Mouse (Mus musculus): ENCODE measurements around the gene Nos1.

The Nos1 gene

GRCm38 (mm10) chr5:117997434-117997970 lies 216.7 kb downstream of the Nos1 start:
- no peak for DNase-seq (ENCODE audit: low spot score in 2 of 2)

DNA sequence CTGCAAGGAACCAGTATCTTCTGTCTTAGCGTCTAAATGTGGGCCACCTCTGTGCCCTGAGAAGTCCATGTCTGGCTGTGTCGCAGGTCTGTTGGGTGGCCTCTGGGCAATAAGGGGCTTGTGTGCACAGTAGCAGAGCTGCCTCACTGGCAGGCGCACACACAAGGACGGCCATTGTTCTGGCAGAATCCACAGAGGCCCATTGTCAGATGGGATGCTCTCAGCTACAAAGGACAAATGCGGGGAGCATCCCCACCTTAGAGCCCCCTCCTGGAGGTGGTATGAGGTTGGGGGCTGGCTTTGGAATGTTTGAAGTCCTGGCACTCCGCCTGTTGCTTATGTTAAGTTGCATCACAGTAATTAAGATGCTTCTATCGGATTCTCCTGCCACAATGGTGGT lies 218.2 kb downstream of the Nos1 start:
- DNase-seq (ENCODE audit: low spot score in 2 of 2) = no peak

GRCm38 (mm10) chr5:117999584-117999983 lies 218.8 kb downstream of the Nos1 start:
- DNase-seq (ENCODE audit: low spot score in 2 of 2) = no peak

DNA sequence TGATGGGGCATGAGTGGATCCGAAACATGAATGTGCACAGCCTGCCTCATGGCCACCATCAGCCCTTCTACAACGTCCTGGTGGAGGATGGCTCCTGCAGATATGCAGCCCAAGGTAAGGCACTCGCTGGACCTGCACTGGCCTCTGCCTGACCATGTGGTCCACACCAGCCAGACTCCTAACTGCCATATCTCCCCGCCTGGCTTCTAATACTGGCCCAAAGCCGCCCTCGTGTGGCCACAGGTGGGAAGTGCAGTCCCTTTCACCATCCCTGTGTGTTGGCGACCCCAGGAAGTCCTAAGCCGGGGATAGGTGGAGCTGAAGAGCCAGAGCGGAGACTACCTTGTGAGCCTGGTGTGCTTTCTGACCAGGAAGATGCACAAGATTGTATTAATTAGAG lies 221.2 kb downstream of the Nos1 start:
- peak; percentile 59 to 65 for DNase-seq (ENCODE audit: low spot score in 2 of 2)

GRCm38 (mm10) chr5:118004619-118005018 lies 223.8 kb downstream of the Nos1 start:
- DNase-seq (ENCODE audit: low spot score in 2 of 2) = peak in 1 of 2 experiments; percentile 47

DNA sequence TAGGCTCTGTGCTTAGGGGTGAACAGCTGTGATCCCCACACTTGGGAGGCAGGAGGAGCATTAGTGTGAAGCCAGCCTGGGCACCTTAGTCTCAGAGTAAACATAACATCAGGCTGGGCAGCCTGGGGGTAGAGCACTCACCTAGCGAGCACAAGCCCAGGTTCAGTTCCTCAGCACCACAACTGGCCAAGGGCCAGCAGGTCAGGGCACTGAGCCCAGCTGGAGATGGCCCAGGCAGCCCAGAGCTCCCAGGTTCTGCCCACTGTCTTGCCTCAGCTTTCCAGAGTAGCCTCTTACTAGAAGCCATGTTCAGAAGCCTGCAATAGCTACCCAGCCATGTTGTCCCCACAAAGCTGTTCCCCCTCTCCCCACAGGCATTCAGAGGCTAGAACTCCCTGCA lies 224.9 kb downstream of the Nos1 start:
- no peak for DNase-seq (ENCODE audit: low spot score in 2 of 2)

DNA sequence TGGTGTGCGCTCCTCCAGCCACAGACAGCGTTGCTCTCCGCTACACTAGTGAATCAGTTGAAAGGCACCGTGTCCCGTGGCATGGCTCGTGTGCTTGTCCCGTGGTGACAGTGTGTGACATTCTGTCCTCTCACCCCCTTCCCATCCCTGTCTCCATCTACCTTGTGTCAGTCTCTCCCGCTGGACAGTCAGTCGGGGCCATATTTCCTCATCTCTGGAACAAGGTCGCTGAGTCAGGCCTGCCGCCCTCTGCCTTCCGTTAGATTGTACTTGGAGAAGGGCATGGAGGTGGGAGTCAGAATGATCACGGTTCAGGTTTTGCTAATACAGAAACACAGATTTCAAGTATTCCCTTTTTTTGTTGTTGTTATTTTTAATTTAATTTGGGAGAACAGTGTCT lies 227.5 kb downstream of the Nos1 start:
- no peak for DNase-seq (ENCODE audit: low spot score in 2 of 2)

Measured in frontal cortex, postnatal 25 days (tissue).